Mouse (Mus musculus) embryo, embryonic 10.5 days (tissue): ENCODE data around the gene Cep55.

Source experiments
- DNase-seq: peaks from one replicate; pipeline ENCODE4 v3.0.0-alpha.2; 2015; ENCODE audit warnings: low spot score

Gene Cep55

DNA sequence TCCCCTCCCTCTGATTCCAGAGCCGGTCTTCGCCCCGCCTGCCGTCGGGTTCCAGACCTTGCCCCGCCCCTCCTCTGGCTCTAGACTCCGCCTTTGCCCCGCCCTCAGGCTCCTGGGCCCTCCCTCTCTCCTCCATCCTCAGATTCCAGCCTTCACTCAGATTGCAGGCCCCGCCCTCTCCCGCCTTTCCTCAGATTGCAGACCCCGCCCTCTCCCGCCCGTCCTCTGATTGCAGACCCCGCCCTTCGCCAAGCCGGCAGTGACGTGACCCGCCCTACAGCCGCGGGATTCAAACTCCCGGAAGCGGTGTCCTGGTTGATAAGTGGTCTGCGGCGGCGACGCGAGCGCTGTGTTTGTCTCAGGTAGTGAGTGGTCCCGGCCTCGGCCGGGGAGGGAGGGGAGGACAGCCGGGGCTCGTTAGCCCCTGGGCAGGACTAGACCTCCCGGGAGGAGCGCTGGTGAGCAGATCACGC, at the start of gene Cep55:
Gene Cep55 (plus strand): TSS at position 292 of the 473 bp plus-strand sequence.
- peak; percentile 100 for DNase-seq

DNA sequence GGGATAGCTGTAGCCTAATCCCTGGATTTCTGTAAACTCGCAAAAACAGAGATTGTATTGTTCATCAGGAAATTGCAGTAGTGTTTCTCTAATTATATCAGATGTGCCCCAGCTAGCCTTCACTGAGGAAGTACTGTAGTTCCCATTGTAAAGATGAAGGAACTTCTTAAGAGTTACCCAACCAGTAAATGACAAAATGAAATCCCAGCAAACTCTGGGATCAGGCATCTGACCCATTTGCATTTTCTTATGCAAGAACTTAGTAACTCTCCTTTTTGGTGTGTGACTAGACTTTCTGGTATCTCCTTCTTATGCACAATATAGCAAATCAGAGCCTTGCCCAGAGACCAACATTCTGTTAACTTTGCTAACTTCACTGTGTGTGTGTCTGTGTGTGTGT, 43.4 kb upstream of the Cep55 start:
- no peak for DNase-seq

DNA sequence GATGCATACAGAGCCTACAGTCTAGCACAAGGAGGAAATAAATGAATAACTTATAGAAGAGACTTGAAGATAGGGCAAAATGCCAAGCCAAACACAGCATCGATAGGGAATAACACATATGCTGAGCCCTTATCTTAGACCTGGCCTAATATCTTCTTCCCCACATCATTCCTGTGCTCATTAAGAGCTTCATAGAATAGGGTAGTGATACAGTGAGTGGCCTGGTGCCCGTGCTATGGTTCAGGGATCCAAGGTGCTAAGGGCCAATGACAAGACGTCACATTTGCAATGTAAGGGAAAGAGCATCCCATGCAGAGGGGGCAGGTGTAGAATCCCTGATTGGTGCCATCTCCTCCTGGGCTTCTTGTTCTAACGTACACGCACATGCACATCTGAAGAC, 40.4 kb upstream of the Cep55 start:
- no peak for DNase-seq

DNA sequence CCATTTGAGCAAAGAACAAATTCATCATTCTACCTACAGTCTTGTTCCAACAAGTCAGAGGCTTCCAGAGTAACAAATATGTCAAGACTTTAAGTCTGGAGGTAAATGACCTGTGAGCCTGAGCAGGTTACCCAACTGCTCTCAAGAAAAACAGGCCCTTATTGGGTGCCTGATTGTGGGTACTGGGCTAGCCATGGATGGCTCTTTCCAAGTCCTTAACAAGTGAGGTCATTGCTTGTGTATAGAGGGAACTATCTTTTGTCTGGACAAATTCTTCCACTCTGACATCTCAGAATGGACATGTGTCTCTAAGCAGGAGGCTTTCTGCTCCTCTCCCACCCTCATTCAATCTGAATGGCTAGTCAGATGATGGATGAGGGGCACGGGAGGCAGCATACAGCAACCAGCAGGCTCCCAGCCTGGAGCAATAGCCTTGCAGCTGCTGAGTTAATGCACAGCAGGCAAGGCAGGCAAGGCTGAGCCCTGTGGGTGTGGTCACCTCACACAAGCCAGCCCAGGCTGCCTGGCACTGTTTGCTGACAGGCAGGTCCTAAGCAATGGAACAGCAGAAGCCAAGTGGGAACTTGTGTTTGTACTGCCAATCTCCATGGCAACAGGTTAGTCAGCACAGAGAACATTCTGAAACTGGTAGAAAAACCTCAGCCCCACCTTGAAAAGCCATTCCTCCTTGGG, 39.5 kb upstream of the Cep55 start:
- peak; percentile 75 for DNase-seq

DNA sequence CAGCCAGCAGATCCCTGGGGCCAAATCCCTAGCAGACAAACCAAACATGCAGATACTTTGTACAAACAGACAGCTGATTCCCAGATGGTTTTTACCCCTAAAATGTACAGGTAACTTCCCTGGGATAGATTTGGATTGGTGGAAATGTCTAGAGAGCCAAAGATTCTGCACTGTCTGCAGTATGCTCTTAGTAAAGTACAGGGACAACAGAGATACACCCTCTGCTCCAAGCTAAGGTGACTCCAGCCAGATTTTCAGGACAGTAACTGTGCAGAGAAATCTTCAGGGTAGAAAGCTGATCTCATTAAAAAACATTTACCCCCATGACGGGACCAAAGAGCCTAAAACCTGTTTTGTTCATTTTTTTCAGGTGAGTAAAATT, 38.9 kb upstream of the Cep55 start:
- DNase-seq, result no peak

DNA sequence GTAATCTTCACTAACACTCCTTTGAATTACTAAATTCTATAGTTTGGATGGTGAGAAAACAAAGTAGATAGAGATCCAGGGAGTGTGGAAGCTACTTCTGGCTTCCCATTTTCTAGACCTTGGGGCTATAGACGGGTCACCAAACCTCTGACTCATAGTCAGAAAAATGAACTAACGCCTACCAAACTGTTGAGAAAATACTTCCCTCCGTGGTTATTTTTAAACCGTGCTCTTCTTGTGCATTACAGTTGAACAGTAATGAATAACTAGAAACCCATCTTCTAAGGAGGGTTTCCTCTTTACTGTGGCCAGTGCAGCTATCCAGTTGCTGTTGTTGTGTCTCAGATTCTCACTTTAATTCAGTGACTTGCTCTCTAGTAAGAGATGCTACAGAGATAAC, 32.1 kb upstream of the Cep55 start:
- DNase-seq, result no peak

DNA sequence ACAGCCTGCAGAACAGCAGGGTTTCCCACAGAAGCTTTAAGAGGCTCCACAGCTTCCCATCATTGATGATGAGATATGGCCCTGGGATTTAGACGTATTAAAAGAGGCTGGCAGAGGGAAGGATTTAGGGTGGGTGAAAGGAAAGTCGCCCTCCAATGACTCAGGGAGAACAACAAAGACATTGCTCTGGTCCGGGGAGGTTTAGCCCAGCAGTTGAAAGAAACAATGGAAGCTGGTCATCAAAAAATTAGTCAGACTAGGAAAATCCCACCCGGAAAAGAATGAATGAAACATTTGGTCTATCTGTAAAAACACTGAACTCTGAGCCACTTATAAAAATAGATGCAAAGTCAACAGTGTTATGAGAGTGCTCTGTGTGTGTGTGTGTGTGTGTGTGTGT, 31.2 kb upstream of the Cep55 start:
- DNase-seq, result no peak

DNA sequence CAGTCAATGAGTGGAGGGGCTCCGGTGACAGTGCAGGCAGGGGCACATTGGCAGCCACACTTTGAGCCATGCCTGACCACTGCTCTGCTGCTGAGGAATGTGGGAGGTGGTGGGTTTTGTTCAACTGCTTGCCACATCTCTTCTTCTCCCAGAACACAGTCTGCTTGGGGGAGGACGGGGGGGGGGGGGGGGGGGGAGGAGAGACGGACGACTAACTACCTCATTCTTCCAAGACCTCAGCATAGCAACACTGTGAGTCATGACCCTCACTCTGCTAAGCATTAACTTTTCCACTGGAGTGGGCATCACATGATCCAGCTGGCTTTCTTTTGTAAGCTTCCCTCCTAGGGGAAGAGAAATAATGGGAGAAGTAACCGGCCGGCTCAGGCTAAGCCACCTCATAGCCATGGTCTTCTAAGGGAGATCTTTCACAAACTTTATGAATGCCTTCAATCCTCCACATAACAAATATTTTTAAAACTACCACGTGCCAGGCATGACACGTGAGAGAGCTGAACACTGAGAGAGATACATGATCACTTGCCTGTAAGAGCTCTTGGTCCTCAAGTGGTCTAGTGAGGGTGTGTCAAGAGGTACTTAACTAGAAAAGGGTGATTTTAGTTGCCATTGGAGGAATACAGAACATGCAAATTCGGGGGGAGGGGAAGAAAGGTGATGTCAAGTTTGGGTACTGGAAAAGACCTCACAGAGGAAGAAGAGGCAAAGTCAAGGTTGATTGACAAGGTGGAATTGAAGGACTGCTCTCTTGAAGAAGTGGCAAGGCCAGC, 29.4 kb upstream of the Cep55 start:
- no peak for DNase-seq

DNA sequence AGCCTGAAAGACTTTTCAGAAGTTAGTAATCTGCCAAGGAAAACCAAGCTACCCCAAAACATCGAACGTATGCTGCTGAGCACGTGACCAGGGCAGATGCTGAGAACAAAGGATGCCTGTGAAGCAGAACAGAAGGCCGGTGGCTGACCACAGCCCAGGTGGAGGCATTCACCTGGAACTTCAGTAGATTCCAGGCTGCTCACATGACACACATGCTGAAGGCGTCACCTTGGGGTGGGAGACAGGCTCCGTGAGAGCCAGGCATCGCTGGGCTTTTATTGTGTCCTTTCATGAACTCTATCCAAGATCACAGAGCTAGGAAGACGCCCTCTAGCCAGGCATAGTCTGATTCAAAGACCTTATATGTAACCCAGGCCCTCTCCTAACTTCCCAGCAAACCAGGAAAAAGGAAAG, 28.6 kb upstream of the Cep55 start:
- DNase-seq, result no peak

DNA sequence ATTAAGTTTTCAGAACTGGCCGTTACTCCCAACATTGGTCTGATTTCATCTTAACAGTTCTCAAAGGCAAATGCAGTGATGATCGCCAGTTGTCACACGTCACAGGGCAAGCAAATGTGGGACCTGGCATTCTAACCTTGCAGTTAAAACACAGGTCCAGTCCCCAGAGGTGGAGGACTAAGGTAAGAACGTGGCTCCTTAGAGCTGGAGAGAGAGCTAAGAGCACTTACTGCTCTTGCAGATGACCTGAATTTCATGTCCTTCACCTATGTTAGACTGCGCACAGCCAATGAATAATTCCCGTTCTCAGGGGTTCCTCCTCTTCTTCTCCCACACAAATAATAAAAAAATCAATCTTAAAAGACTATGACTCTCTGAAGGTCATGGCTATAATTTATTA, 27.4 kb upstream of the Cep55 start:
- DNase-seq, result no peak

DNA sequence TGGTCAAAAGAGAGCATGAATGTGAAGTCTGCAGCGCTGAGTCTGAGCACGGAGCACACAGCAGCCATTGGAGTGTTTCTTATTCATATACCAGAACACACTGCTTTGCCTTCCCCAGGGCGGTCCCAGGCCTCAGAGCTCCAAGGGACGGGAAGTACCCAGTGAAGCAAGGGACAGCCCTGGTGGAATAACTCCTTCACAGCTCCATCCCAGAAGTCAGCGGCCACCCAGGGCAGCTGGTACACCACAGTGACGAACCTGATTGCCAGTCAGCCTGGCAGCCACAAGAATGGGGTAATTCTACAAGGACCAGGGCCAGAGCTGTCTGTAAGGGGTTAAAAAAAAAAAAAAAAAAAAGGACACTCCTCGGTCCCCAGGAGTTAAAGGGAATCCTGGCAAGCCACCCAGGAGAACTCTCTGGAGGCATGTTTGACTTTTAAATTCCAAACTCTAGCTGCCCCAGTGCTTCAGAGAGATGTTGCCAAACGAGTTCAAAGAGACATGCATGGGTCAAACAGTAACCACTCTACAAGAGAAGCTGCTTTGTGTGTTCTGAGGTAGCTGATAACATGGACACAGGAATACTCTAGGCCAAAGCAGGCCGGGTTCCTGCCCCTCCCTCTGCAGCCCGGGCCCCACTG, 26.8 kb upstream of the Cep55 start:
- DNase-seq, result no peak

DNA sequence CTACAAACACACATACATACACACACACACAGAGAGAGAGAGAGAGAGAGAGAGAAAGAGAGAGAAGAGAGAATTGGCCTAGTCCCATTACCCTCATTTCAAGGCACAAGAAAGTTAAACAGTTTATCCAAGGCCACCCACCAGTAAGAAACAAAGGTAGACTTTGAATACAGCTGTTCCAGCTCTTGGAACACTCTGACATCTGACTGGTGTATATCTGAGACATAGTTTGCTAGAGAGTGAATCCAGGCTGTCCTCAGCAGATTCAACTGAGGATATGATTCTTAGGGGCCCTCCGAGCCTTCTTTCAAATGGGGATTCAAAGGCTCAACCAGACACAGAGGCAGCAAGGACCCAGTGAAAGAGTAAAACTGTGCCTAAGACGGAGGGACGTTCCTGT, 25.5 kb upstream of the Cep55 start:
- DNase-seq, result no peak

DNA sequence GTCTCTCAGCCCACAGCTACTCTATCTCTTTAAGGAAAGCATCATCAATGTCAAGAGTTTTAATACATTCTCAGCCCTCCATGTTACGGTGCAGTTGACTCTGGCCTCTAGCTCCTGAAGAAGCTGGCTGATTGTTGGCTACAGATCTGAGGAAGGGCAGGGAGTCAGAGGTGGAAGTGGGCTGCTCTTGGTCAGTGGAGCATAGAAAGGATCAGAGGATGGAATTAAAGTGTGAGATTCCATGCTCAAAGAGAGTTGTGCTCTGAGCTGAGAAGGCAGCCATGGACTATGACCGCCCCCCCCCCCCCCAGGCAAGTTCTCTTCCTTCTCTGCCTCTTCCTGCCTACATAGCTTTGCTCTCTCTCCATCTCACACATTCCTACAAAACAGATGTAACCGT, 24.9 kb upstream of the Cep55 start:
- DNase-seq, result no peak

DNA sequence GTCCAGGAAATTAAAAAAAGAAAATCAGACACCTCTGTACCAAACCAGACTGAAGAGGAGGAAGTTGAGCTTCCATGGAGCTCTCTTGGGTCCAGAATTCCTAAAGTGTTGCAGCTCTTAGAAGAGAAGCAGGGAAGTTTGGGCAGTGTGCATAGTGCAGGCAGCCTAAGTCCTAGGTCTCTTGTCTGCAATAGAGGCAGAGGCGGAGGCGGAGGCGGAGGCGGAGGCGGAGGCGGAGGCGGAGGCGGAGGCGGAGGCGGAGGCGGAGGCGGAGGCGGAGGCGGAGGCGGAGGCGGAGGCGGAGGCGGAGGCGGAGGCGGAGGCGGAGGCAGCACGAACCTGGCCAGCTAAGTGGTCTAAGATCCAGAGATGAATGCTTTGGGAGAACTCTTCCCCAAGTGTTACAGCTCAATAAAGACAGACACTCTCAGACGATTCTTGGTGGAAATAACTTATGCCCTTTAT, 24.1 kb upstream of the Cep55 start:
- peak; percentile 43 for DNase-seq

DNA sequence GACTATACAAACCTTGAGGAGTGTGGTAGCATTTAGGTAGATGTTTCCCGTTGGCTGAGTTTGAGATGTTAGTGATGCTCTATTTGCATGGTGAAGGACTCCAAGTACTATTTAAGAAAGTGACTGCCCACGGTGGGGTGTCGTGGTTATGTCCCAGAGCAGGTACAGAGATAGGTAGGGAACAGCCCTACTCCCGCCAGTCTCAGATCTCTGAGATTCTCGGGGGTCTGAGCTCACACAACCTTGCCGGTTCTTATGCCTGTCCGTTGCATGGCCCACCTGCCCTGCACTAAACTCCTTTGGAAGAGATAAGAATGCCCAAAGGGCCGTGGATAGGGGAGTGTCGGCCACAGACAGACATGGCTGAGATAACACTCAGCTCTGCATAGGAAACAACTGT, 23.7 kb upstream of the Cep55 start:
- DNase-seq, result no peak

DNA sequence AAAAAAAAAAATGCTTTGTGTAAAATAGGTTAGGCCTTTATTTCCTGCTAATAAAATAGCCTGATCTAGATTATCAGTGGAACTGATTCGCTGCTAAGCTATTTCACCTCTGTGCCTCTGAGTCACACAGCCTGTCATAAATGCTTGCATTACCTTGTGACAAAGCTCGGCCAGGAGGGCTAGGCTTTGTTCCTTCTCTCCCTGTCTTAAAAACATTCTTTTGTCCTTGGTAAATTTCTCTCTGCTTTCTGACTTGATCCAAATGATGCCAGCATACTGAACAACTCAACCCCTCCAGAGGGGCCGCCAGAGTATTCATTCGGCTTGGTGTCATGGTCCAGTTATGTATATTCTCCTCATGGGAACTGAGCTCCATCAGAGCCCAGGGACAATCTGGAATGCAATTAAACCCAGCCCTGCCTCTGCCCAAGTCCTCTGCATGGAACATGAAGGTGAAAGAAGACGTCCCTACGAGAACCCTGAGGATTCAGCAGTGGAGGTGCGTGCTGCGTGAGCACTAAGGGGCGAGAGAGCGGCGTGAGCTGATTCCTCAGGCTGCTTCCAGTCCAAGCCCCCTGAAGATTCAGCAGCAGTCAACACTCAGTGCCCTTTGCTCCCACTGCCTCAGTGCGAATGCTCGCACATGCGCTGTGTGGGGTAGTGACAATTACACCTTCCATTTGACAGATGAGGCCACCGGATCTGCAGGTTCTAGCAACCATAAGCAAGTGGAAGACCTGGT, 21.6 kb upstream of the Cep55 start:
- DNase-seq, result no peak

DNA sequence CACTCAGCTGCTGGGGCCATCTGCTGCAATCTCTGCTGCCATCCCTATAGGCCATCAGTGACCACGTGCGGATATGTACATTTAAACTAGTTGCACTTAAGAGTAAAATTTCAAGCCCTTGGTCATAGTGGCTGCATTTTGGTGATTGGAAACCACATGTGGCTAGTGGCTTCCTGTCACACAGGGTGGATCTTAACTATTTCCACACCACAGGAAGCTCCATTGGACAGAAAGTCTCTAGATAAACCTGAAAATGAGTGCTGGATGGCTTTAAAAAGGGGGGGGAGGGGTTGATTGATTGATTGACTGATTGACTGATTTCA, 21.1 kb upstream of the Cep55 start:
- DNase-seq, result no peak

DNA sequence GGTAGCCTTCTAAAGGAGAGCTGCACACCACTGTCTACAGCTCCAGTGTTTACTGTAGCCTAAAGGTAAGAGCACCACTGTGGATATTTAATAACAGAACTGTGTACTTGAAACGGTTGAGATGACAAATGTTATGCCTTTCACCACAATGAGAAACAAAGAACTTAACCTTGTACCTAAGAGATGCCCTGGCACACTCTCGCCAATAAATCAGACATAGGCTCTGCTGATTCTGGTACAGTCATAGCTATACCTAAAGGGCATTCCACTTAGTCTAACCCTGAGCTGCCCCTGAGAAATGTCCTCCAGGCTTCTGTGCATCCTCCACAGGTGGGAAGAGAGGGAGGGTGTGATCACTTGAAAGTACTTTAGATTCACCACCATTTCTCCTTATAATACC, 20.1 kb upstream of the Cep55 start:
- no peak for DNase-seq

DNA sequence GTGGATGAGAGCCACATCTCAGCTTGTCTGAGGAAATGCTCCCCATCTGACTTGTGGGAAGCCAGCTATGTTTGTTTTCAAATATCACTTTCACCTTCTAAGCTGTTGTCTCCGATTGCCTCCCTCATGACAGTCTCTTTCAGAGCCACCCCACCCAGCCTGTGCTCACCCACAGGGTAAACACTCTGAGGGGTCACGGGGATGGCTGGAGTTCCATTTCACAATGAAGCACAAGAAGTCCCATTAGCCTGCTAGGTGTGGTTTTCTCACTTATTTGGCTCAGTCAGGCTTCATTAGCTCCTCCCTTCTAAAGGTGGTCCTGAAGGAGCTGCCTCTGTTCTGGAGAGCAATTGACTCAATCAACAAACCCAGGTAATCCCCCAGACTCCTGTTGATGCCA, 19.0 kb upstream of the Cep55 start:
- DNase-seq, result no peak

DNA sequence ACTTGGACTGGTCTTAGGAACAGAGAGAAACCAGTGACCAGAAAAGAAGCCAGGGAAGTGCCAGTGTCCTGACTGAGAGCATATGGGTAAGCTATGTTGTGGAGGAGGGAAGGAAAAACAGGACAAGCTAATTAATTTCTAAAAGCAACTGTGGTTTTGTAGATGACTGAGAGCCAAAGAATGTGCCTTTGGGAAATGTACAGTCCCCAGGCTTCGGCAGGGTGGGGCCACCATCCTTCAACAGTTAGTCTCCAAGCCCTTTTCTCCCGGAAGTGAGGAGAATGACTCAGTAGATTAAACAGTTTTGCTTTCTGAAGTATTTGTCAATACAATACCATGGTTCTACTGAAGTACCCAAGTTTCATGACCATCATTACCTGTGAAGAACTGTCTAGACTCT, 16.5 kb upstream of the Cep55 start:
- no peak for DNase-seq

DNA sequence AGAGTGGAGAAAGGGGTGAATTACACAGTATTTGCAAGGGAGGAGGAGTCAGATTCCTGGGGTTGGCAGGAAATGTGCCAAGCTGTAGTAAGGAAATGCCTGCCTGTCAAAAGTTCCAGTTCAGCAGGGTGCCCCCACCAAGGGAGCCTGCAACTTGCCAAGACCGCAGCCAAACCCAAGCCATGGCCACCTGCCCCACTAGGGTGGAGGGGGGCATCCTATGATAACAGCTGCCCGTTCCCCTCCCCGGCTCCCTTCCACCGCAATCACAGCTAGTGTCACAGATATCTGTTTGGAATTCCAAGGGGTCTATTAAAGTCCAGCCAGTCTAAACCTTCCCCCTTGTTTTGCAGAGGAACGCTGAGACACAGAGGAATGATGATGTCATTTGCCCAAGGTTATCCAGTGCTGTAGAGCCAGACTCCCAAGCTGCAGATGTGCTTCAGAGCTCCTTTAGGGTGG, 12.5 kb upstream of the Cep55 start:
- DNase-seq, result peak; percentile 32

DNA sequence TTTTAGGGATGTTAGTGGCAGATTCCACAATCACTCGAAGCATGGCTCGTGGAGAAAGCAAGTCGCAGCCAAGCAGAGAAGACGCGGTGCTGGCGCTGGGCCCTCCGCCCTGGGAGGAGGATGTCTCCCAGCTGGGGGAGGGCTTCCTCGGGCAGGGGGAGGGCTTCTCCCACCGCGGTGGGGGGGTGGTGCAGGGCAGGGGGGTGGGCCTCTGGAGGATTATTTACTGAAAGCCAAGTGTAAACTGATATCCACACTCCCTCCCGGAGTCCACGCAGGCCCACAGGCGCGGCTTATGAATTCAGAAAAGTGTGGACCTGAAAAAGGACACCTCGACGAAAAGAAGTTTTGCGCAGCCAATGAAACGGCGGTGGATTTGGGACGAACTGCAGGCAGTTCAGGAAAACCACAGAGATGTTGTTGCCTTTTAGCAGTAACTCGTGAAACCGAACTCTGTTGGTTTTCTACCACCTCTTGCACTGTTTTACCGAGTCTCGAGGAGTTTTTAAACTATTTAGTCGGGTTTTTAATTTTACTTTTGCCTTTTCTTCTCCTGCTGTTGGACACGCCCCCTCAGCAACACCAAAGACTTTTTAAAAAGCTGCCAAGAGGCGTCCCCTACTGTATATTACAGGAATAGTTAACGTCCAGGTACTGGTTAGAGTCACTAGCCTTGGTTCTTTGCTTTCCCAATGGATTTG, 11.4 kb upstream of the Cep55 start, which contains the start of gene Myof:
Gene Myof (minus strand): TSS at position 297 of the 701 bp plus-strand sequence.
- DNase-seq, result peak; percentile 69
